Comparison of ENCODE assay signal across 9 mouse cellular contexts in genomic region chr7:143469946-143470345, GRCm38 (mm10). TPM values are rescaled to one million over a fixed set of nuclear protein-coding genes. Genes with fewer than 3 reads are reported as not detected.
DNase-seq lines count a peak whose midpoint lies in the region; ATAC-seq and TF ChIP-seq lines count a peak whose summit lies in the region.
"Had no signal": no experiment of that assay in that cellular context is flagged by ENCODE, and none has a peak within 500 bp of the region (broad histone marks: within the 10 kb centered on the region; RNA-seq: fewer than 3 reads in every experiment).

No protein-coding gene starts in this region.

- peaks cover 3% of the 10 kb centered on the region; the same call in 1 of the 2 replicates for H3K4me1 ChIP-seq in intestine, postnatal 0 days (replicated peaks; ENCODE audit: control insufficient read depth, insufficient read depth, low read length)
- 0 out of 2 replicates have a peak, but pooled peaks cover 10% of the 10 kb centered on the region for H3K4me1 ChIP-seq in intestine, embryonic 15.5 days (replicated peaks)
- H3K4me1 ChIP-seq in forebrain, embryonic 15.5 days: peaks cover 9% of the 10 kb centered on the region
- H3K4me1 ChIP-seq in hindbrain, embryonic 11.5 days (replicated peaks; ENCODE audit: control insufficient read depth, insufficient read depth, low read length): 0 out of 2 replicates have a peak, but pooled peaks cover 5% of the 10 kb centered on the region
- peaks cover 6% of the 10 kb centered on the region; the same call in 1 of the 2 replicates for H3K4me1 ChIP-seq in midbrain, embryonic 16.5 days (ENCODE audit: control insufficient read depth, insufficient read depth, low read length)

- intact Hi-C loops in left cerebral cortex, postnatal 14 days (cut with DNase I): loop anchor here (10.0 kb wide), 1 partner anchor 285 kb away; the partner anchor contains the start of gene Osbpl5

- ATAC-seq in intestine, postnatal 0 days: no peak
- no peak; the same call in 1 of the 2 replicates for ATAC-seq in intestine, embryonic 15.5 days
- peak; percentile 30; the same call in 1 of the 2 replicates for ATAC-seq in forebrain, embryonic 15.5 days (replicated peaks)
- no peak for ATAC-seq in hindbrain, embryonic 11.5 days (ENCODE audit: low FRiP score)
- peak; percentile 34; the same call in 1 of the 2 replicates for ATAC-seq in midbrain, embryonic 16.5 days

- H3K27ac ChIP-seq in intestine, postnatal 0 days (ENCODE audit: low read depth, low read length): no peak overlapping the region
- no peak overlapping the region for H3K27ac ChIP-seq in intestine, embryonic 15.5 days
- no peak overlapping the region for H3K27ac ChIP-seq in forebrain, embryonic 15.5 days (replicated peaks)
- H3K27ac ChIP-seq in hindbrain, embryonic 11.5 days (ENCODE audit: low read depth, low read length): no peak overlapping the region
- H3K27ac ChIP-seq in midbrain, embryonic 16.5 days (ENCODE audit: low read length): no peak overlapping the region
- H3K27ac ChIP-seq: lung, embryonic 15.5 days had no signal

- peak; percentile 54 for DNase-seq in cerebellum, adult 11 months
- DNase-seq in hindbrain, embryonic 11.5 days (ENCODE audit: low spot score): peak; percentile 87
- DNase-seq in left cerebral cortex, postnatal 14 days (ENCODE audit: low spot score in 2 of 2): peak; percentile 71 to 79
- peak; percentile 60 for DNase-seq in splenic B cell, adult 2 months (ENCODE audit: low read depth, low spot score)

- H3K4me3 ChIP-seq in intestine, postnatal 0 days (ENCODE audit: low read depth, low read length): no peak overlapping the region
- no peak overlapping the region for H3K4me3 ChIP-seq in intestine, embryonic 15.5 days (replicated peaks)
- H3K4me3 ChIP-seq in forebrain, embryonic 15.5 days: no peak overlapping the region
- no peak overlapping the region for H3K4me3 ChIP-seq in hindbrain, embryonic 11.5 days (ENCODE audit: low read depth, low read length)
- H3K4me3 ChIP-seq in midbrain, embryonic 16.5 days (ENCODE audit: low read depth, low read length): no peak overlapping the region
- H3K4me3 ChIP-seq: lung, embryonic 15.5 days had no signal

- no peaks in the 10 kb centered on the region for H3K9me3 ChIP-seq in intestine, postnatal 0 days (ENCODE audit: control insufficient read depth)
- H3K9me3 ChIP-seq in intestine, embryonic 15.5 days: no peaks in the 10 kb centered on the region
- H3K9me3 ChIP-seq in forebrain, embryonic 15.5 days: no peaks in the 10 kb centered on the region
- no peaks in the 10 kb centered on the region for H3K9me3 ChIP-seq in hindbrain, embryonic 11.5 days (ENCODE audit: control insufficient read depth, low read length)
- H3K9me3 ChIP-seq in midbrain, embryonic 16.5 days (replicated peaks; ENCODE audit: control insufficient read depth, low read length, poor library complexity, severe bottlenecking): no peaks in the 10 kb centered on the region
- H3K9me3 ChIP-seq: lung, embryonic 15.5 days had no signal

- no peaks in the 10 kb centered on the region for H3K36me3 ChIP-seq in intestine, postnatal 0 days (ENCODE audit: control insufficient read depth, insufficient read depth)
- no peaks in the 10 kb centered on the region for H3K36me3 ChIP-seq in intestine, embryonic 15.5 days
- no peaks in the 10 kb centered on the region for H3K36me3 ChIP-seq in forebrain, embryonic 15.5 days
- H3K36me3 ChIP-seq in hindbrain, embryonic 11.5 days (ENCODE audit: control insufficient read depth, insufficient read depth, low read length): no peaks in the 10 kb centered on the region
- no peaks in the 10 kb centered on the region for H3K36me3 ChIP-seq in midbrain, embryonic 16.5 days (ENCODE audit: control insufficient read depth, insufficient read depth, low read length)
- H3K36me3 ChIP-seq in splenic B cell, adult 2 months (ENCODE audit: control insufficient read depth, insufficient read depth, low read length, poor library complexity, severe bottlenecking): no peaks in the 10 kb centered on the region
- H3K36me3 ChIP-seq: lung, embryonic 15.5 days had no signal

- WGBS in intestine, postnatal 0 days: 13% methylated on average over 8 of the region's 8 CpGs
- WGBS in intestine, embryonic 15.5 days: 10% methylated on average over 8 of the region's 8 CpGs
- 14% methylated on average over 8 of the region's 8 CpGs for WGBS in forebrain, embryonic 15.5 days
- 25% methylated on average over 8 of the region's 8 CpGs for WGBS in hindbrain, embryonic 11.5 days
- WGBS in midbrain, embryonic 16.5 days: 15% methylated on average over 8 of the region's 8 CpGs

- no peak overlapping the region for H3K9ac ChIP-seq in intestine, postnatal 0 days (ENCODE audit: low read depth, low read length)
- no peak overlapping the region for H3K9ac ChIP-seq in intestine, embryonic 15.5 days
- H3K9ac ChIP-seq in forebrain, embryonic 15.5 days (replicated peaks): no peak overlapping the region
- H3K9ac ChIP-seq in hindbrain, embryonic 11.5 days (ENCODE audit: low read depth, low read length): no peak overlapping the region
- no peak overlapping the region for H3K9ac ChIP-seq in midbrain, embryonic 16.5 days (ENCODE audit: low read depth, low read length)
- H3K9ac ChIP-seq: lung, embryonic 15.5 days had no signal

- H3K4me2 ChIP-seq in intestine, postnatal 0 days (replicated peaks; ENCODE audit: low read depth): peak overlapping the region; percentile 27; the same call in 1 of the 2 replicates
- H3K4me2 ChIP-seq in intestine, embryonic 15.5 days (replicated peaks): no peak overlapping the region
- H3K4me2 ChIP-seq in forebrain, embryonic 15.5 days (replicated peaks): no peak overlapping the region
- no peak overlapping the region for H3K4me2 ChIP-seq in hindbrain, embryonic 11.5 days (replicated peaks; ENCODE audit: low read depth, low read length)
- no peak overlapping the region for H3K4me2 ChIP-seq in midbrain, embryonic 16.5 days (ENCODE audit: low read length)
- H3K4me2 ChIP-seq: lung, embryonic 15.5 days had no signal

- H3K27me3 ChIP-seq in intestine, postnatal 0 days (replicated peaks; ENCODE audit: control insufficient read depth, insufficient read depth, low read length): no peaks in the 10 kb centered on the region
- no peaks in the 10 kb centered on the region; the same call in 1 of the 2 replicates for H3K27me3 ChIP-seq in intestine, embryonic 15.5 days (replicated peaks)
- peaks cover 5% of the 10 kb centered on the region; the same call in 1 of the 2 replicates for H3K27me3 ChIP-seq in forebrain, embryonic 15.5 days
- H3K27me3 ChIP-seq in hindbrain, embryonic 11.5 days (ENCODE audit: control insufficient read depth, insufficient read depth, low read length): no peaks in the 10 kb centered on the region
- no peaks in the 10 kb centered on the region for H3K27me3 ChIP-seq in midbrain, embryonic 16.5 days (ENCODE audit: control insufficient read depth, insufficient read depth, low read depth, low read length)
- H3K27me3 ChIP-seq in splenic B cell, adult 2 months (ENCODE audit: control insufficient read depth, insufficient read depth, low read length, poor library complexity, severe bottlenecking): no peaks in the 10 kb centered on the region

- peak; percentile 95 for TF ChIP-seq CTCF in intestine, postnatal 0 days (IDR thresholded peaks at IDR 0.05; ENCODE audit: low read depth)

RNA-seq across cellular contexts. Expression of gene Slc22a18, which starts 3.6 kb away (rescaled TPM):
- 21.6 and 25.0 TPM in 2 replicates for polyA plus RNA-seq in intestine, postnatal 0 days (2015; fragmentation: Nextera tagmentation; extraction: Ambion mirVana)
- 11.4 and 13.4 TPM in 2 replicates for polyA plus RNA-seq in intestine, embryonic 15.5 days (2015; fragmentation: Nextera tagmentation; extraction: Ambion mirVana)
- polyA plus RNA-seq in forebrain, embryonic 15.5 days (2015; fragmentation: Nextera tagmentation; extraction: Ambion mirVana): 0.29 and 0.68 TPM in 2 replicates
- 0.14 and 0.71 TPM in 2 replicates for polyA plus RNA-seq in hindbrain, embryonic 11.5 days (2014; fragmentation: Nextera tagmentation; extraction: Ambion mirVana)
- total RNA-seq in left cerebral cortex, postnatal 14 days (2021): under 1 TPM; 0.42 to 0.62 TPM
- polyA plus RNA-seq in midbrain, embryonic 16.5 days (2015; fragmentation: Nextera tagmentation; extraction: Ambion mirVana): 0.55 and 1.1 TPM in 2 replicates

RNA-seq across cellular contexts. Expression of gene Cdkn1c, which starts 9.1 kb away (rescaled TPM):
- 542 and 615 TPM in 2 replicates for polyA plus RNA-seq in intestine, postnatal 0 days (2015; fragmentation: Nextera tagmentation; extraction: Ambion mirVana)
- polyA plus RNA-seq in intestine, embryonic 15.5 days (2015; fragmentation: Nextera tagmentation; extraction: Ambion mirVana): 672 and 702 TPM in 2 replicates
- polyA plus RNA-seq in forebrain, embryonic 15.5 days (2015; fragmentation: Nextera tagmentation; extraction: Ambion mirVana): 139 and 142 TPM in 2 replicates
- polyA plus RNA-seq in hindbrain, embryonic 11.5 days (2014; fragmentation: Nextera tagmentation; extraction: Ambion mirVana): 942 and 1,091 TPM in 2 replicates
- total RNA-seq in left cerebral cortex, postnatal 14 days (2021): 10 to 100 TPM; 14.1 to 14.2 TPM
- polyA plus RNA-seq in midbrain, embryonic 16.5 days (2015; fragmentation: Nextera tagmentation; extraction: Ambion mirVana): 171 and 184 TPM in 2 replicates

RNA-seq across cellular contexts. Expression of gene Phlda2, which starts 33.0 kb away (rescaled TPM):
- 1.0 and 1.3 TPM in 2 replicates for polyA plus RNA-seq in intestine, postnatal 0 days (2015; fragmentation: Nextera tagmentation; extraction: Ambion mirVana)
- polyA plus RNA-seq in intestine, embryonic 15.5 days (2015; fragmentation: Nextera tagmentation; extraction: Ambion mirVana): 13.6 and 17.7 TPM in 2 replicates
- polyA plus RNA-seq in forebrain, embryonic 15.5 days (2015; fragmentation: Nextera tagmentation; extraction: Ambion mirVana): 0.26 and 0.47 TPM in 2 replicates
- 1.3 and 2.1 TPM in 2 replicates for polyA plus RNA-seq in hindbrain, embryonic 11.5 days (2014; fragmentation: Nextera tagmentation; extraction: Ambion mirVana)
- not detected for total RNA-seq in left cerebral cortex, postnatal 14 days (2021)
- polyA plus RNA-seq in midbrain, embryonic 16.5 days (2015; fragmentation: Nextera tagmentation; extraction: Ambion mirVana): 0.93 TPM in 1 of 2 replicates, not detected in the other

Comparison
In these comparisons a context has a peak if more than half of its experiments do, and no peak if none do; other contexts are left out.
1. ATAC-seq: peak in forebrain, embryonic 15.5 days (single experiment) and midbrain, embryonic 16.5 days (single experiment); none in intestine, postnatal 0 days (single experiment), intestine, embryonic 15.5 days (single experiment) and hindbrain, embryonic 11.5 days (single experiment).
2. Peak in every context shown above with its lines, with median percentiles within 50 percentile points of each other: DNase-seq.